Mouse (Mus musculus) macrophage (primary cell): Measurements from ENCODE around the gene Lama5. TPM values are rescaled to one million over a fixed set of nuclear protein-coding genes. Genes with fewer than 3 reads are reported as not detected.

Source experiments
- H3K27ac ChIP-seq: fragments of 350-480 bp; formaldehyde crosslinking; 2 replicates; pipeline ENCODE4 v1.9.0; 2021
- H3K36me3 ChIP-seq: fragments of 350-480 bp; formaldehyde crosslinking; 2 replicates; pipeline ENCODE4 v1.9.0; 2021; ENCODE audit errors: inconsistent target
- H3K4me3 ChIP-seq: fragments of 350-480 bp; formaldehyde crosslinking; 2 replicates; pipeline ENCODE4 v1.9.0; 2021; ENCODE audit errors: inconsistent target
- H3K79me2 ChIP-seq: fragments of 350-480 bp; formaldehyde crosslinking; 2 replicates; pipeline ENCODE4 v1.9.0; 2021; ENCODE audit errors: inconsistent target
- WGBS: methylation state at CpG from one replicate; pipeline ENCODE4 v1.1.7; 2026; ENCODE audit warnings: inconsistent platforms; ENCODE audit not compliant: missing documents; 5-methylcytosine and 5-hydroxymethylcytosine counted together
- polyA plus RNA-seq: library from polyadenylated mRNA; stranded (reverse); fragments of 250-400 nt; gene quantifications from 3 replicates; pipeline ENCODE4 v1.2.4, GENCODE M21; 2018; ENCODE audit warnings: inconsistent platforms

Lama5 gene
- polyA plus RNA-seq, 1 experiment from 2014 or later: not detected

DNA sequence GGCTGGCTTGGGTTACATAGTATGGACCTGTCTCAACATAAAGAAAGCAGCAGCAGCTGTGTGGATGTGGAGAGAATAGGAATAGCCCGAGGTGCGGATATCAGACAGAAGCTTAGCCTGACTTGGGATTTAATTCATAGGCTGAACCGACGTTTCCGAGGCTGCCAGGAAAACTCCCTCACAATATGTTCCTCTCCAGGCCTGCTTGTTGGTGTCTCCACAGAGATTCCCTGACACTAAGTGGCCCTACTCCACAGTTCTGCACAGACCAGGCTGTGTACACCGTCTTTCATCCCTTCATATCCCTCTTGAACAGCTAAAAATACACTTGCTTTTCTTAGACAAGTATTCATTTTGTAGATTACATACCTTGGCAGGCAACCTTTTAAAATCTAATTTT lies 78.3 kb downstream of the Lama5 start:
- H3K36me3 ChIP-seq: peaks cover 56% of the 10 kb centered on the region
- 98% methylated on average over 6 of the region's 6 CpGs for WGBS
- H3K79me2 ChIP-seq: no peaks in the 10 kb centered on the region
- no peak overlapping the region for H3K4me3 ChIP-seq
- no peak overlapping the region for H3K27ac ChIP-seq

DNA sequence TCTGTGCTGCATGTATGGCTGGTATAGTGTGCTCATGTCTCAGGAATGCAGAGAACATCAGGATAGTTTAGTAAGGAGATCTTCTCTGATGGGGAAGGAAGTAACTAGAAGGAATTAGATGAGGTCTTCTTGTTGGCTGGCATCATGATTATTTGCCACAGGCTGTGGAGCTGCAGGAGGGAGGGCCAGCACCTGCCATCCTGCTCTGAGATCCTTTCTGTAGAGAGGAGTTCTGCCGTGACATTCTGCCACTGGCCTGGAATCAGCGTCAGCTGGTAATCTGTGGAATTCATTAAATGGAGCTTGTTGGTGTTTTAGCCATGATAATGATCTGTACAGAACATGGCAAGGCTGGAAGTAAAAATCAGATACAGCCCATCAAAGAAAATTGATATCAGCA lies 79.6 kb downstream of the Lama5 start:
- Histone ChIP-seq H3K79me2 (no peaks in the 10 kb centered on the region), H3K27ac (no peak overlapping the region), H3K4me3 (no peak overlapping the region), H3K36me3 (peaks cover 56% of the 10 kb centered on the region)
- 100% methylated on average over 2 of the region's 2 CpGs for WGBS

DNA sequence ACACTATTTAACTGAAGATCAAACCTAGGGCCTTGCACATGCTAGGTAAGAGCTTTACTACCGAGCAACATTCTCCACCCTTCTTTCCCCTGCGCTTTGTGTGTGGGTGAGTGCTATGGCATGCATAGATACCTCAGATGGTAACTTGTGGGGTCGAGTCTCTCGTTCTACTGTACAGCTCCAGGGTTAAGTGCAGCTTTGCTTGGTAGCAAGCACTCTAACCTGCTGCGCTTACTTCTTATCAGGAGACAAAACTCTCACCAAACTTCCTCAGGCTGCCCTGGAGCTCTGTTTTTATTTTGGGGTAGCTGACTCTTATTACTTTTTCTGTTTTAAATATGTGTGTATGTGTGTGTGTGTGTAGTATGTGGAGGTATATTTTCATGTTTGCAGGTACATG lies 90.2 kb downstream of the Lama5 start:
- Histone ChIP-seq H3K27ac (no peak overlapping the region), H3K36me3 (peaks cover 9% of the 10 kb centered on the region; the same call in 1 of the 2 replicates), H3K4me3 (no peak overlapping the region), H3K79me2 (peaks cover 42% of the 10 kb centered on the region; the same call in 1 of the 2 replicates)
- 72% methylated on average over 5 of the region's 5 CpGs for WGBS

GRCm38 (mm10) chr2:180133911-180134310 lies 91.7 kb downstream of the Lama5 start:
- whole genome bisulfite sequencing: 72% methylated on average over 3 of the region's 3 CpGs
- Histone ChIP-seq H3K27ac (no peak overlapping the region), H3K79me2 (peaks cover 50% of the 10 kb centered on the region; the same call in 1 of the 2 replicates), H3K36me3 (peaks cover 7% of the 10 kb centered on the region; the same call in 1 of the 2 replicates), H3K4me3 (no peak overlapping the region)

GRCm38 (mm10) chr2:180133231-180133630 lies 92.4 kb downstream of the Lama5 start:
- WGBS: 98% methylated on average over 4 of the region's 4 CpGs
- H3K36me3 ChIP-seq: peaks cover under 1% of the 10 kb centered on the region; the same call in 1 of the 2 replicates
- no peak overlapping the region for H3K27ac ChIP-seq
- peaks cover 56% of the 10 kb centered on the region; the same call in 1 of the 2 replicates for H3K79me2 ChIP-seq
- no peak overlapping the region for H3K4me3 ChIP-seq

DNA sequence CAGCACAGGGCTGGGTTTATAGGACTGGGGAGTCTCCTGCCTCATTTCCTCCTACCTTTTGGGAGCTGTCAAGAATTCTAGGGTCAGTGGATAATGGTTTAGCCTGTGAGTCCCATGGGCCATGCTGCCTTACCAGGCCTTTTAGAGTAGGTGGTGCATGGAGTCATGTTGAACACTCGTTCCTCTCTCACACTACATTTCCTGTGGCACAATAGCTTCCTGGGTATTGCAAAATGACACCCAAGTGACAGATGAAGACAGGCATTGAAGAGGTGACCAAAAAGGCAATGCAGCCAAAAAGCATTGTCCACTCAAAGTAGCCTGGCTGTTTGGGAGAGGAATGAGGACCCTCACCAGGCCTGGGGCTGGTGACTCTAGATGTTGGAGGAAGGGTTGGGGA lies 98.0 kb downstream of the Lama5 start:
- no peak overlapping the region for H3K4me3 ChIP-seq
- no peaks in the 10 kb centered on the region for H3K36me3 ChIP-seq
- peak overlapping the region; percentile 25; the same call in 1 of the 2 replicates for H3K27ac ChIP-seq
- WGBS: 0% methylated on average over 1 of the region's 1 CpGs
- peaks cover 86% of the 10 kb centered on the region; the same call in 1 of the 2 replicates for H3K79me2 ChIP-seq

Other genes starting within 250 kb of the Lama5 start
- 10.4 to 14.0 TPM (median 11.8 TPM) in 3 replicates for gene Taf4, start 249.2 kb downstream of the Lama5 start, polyA plus RNA-seq
- gene Lsm14b, start 200.9 kb downstream of the Lama5 start, polyA plus RNA-seq: 13.6 to 45.7 TPM (median 15.5 TPM) in 3 replicates
- gene Psma7, start 183.4 kb downstream of the Lama5 start, polyA plus RNA-seq: 143 to 206 TPM (median 153 TPM) in 3 replicates
- 2.0 to 3.1 TPM (median 2.5 TPM) in 3 replicates for gene Ss18l1, start 183.3 kb downstream of the Lama5 start, polyA plus RNA-seq
- gene Mtg2, start 155.3 kb downstream of the Lama5 start, polyA plus RNA-seq: 3.7 to 10.9 TPM (median 9.9 TPM) in 3 replicates
- gene Hrh3, start 121.4 kb downstream of the Lama5 start, polyA plus RNA-seq: not detected in 3 replicates
- 18.2 to 41.4 TPM (median 20.2 TPM) in 3 replicates for gene Osbpl2, start 106.6 kb downstream of the Lama5 start, polyA plus RNA-seq
- gene Adrm1, start 54.4 kb downstream of the Lama5 start, polyA plus RNA-seq: 52.2 to 95.7 TPM (median 55.8 TPM) in 3 replicates
- 350 to 1,718 TPM (median 1,499 TPM) in 3 replicates for gene Rps21, start 31.5 kb upstream of the Lama5 start, polyA plus RNA-seq
- 5.9 to 8.4 TPM (median 6.4 TPM) in 3 replicates for gene Cables2, start 47.6 kb upstream of the Lama5 start, polyA plus RNA-seq
- gene Rbbp8nl, start 64.0 kb upstream of the Lama5 start, polyA plus RNA-seq: not detected in 3 replicates
- not detected in 3 replicates for gene Gata5, start 108.8 kb upstream of the Lama5 start, polyA plus RNA-seq
- 0.09 to 0.52 TPM (median 0.23 TPM) in 3 replicates for gene Slco4a1, start 230.4 kb upstream of the Lama5 start, polyA plus RNA-seq